9 mouse cellular contexts compared by ENCODE assay signal in genomic region chr19:16872331-16873180, GRCm38 (mm10). TPM values are rescaled to one million over a fixed set of nuclear protein-coding genes. Genes with fewer than 3 reads are reported as not detected.
A peak's percentile ranks its signal among the peaks of the same experiment; 100 is the strongest.
DNase-seq lines count a peak whose midpoint lies in the region; ATAC-seq and TF ChIP-seq lines count a peak whose summit lies in the region.
"Had no signal": no experiment of that assay in that cellular context is flagged by ENCODE, and none has a peak within 500 bp of the region (broad histone marks: within the 10 kb centered on the region; RNA-seq: fewer than 3 reads in every experiment).

No protein-coding gene starts in this region.

- peaks cover 95% of the 10 kb centered on the region for H3K27me3 ChIP-seq in embryonic facial prominence, embryonic 15.5 days
- H3K27me3 ChIP-seq in hindbrain, embryonic 16.5 days (replicated peaks; ENCODE audit: control insufficient read depth, insufficient read depth, low read length) = peaks cover 66% of the 10 kb centered on the region
- H3K27me3 ChIP-seq in stomach, postnatal 0 days (ENCODE audit: control insufficient read depth, insufficient read depth, low read length) = peaks cover 42% of the 10 kb centered on the region

- H3K9ac ChIP-seq in embryonic facial prominence, embryonic 15.5 days = no peak overlapping the region
- peak overlapping the region; percentile 62 for H3K9ac ChIP-seq in hindbrain, embryonic 16.5 days (ENCODE audit: low read depth, low read length)
- H3K9ac ChIP-seq in stomach, postnatal 0 days (ENCODE audit: low read length) = no peak overlapping the region

- WGBS in embryonic facial prominence, embryonic 15.5 days = under 1% methylated on average over 85 of the region's 88 CpGs
- WGBS in hindbrain, embryonic 16.5 days = under 1% methylated on average over 66 of the region's 88 CpGs
- WGBS in stomach, postnatal 0 days = 1% methylated on average over 42 of the region's 88 CpGs

- no peaks in the 10 kb centered on the region for H3K9me3 ChIP-seq in embryonic facial prominence, embryonic 15.5 days (replicated peaks)
- H3K9me3 ChIP-seq in hindbrain, embryonic 16.5 days (ENCODE audit: control insufficient read depth, low read length) = no peaks in the 10 kb centered on the region
- H3K9me3 ChIP-seq in stomach, postnatal 0 days (ENCODE audit: control insufficient read depth, low read length) = no peaks in the 10 kb centered on the region

- TF ChIP-seq CTCF in stomach, postnatal 0 days (IDR thresholded peaks at IDR 0.05; ENCODE audit: low read depth) = no peak

- peaks cover 57% of the 10 kb centered on the region for H3K4me1 ChIP-seq in embryonic facial prominence, embryonic 15.5 days
- peaks cover 29% of the 10 kb centered on the region for H3K4me1 ChIP-seq in hindbrain, embryonic 16.5 days (ENCODE audit: control insufficient read depth, insufficient read depth, low read depth, low read length)
- H3K4me1 ChIP-seq in stomach, postnatal 0 days (replicated peaks; ENCODE audit: control insufficient read depth, insufficient read depth) = peaks cover 3% of the 10 kb centered on the region; the same call in 1 of the 2 replicates

- ATAC-seq in embryonic facial prominence, embryonic 15.5 days (ENCODE audit: insufficient number of reproducible peaks, low FRiP score, low TSS enrichment, low read depth) = 0 out of 2 replicates have a peak, but pooled peaks have one; percentile 15
- ATAC-seq in hindbrain, embryonic 16.5 days = peak; percentile 59
- ATAC-seq in stomach, postnatal 0 days (ENCODE audit: low FRiP score, low TSS enrichment) = 0 out of 2 replicates have a peak, but pooled peaks have one; percentile 29
- no peak for ATAC-seq in erythroid progenitor cell, adult 5-6 weeks (replicated peaks; ENCODE audit: low FRiP score, poor library complexity, severe bottlenecking)

- DNase-seq in left cerebral cortex, adult 18-20 months (ENCODE audit: low spot score in 2 of 2) = peak; percentile 18 to 40
- DNase-seq in left cerebral cortex, adult 11 months (ENCODE audit: low spot score) = no peak
- peak; percentile 1 for DNase-seq in T-cell, adult 2 months (ENCODE audit: low spot score)
- peak; percentile 31 for DNase-seq in mesoderm, embryonic 11.5 days (ENCODE audit: low read depth, low spot score)
- peak; percentile 22 for DNase-seq in stomach, postnatal 0 days (ENCODE audit: low spot score)

- no peak overlapping the region for H3K27ac ChIP-seq in embryonic facial prominence, embryonic 15.5 days (replicated peaks)
- H3K27ac ChIP-seq in hindbrain, embryonic 16.5 days (ENCODE audit: low read depth, low read length) = no peak overlapping the region
- no peak overlapping the region for H3K27ac ChIP-seq in stomach, postnatal 0 days (replicated peaks)

- peak overlapping the region; percentile 43 for H3K4me3 ChIP-seq in embryonic facial prominence, embryonic 15.5 days (replicated peaks)
- H3K4me3 ChIP-seq in hindbrain, embryonic 16.5 days (ENCODE audit: low read length) = peak overlapping the region; percentile 50
- H3K4me3 ChIP-seq in stomach, postnatal 0 days (ENCODE audit: low read depth, low read length) = peak overlapping the region; percentile 39

- H3K4me2 ChIP-seq in embryonic facial prominence, embryonic 15.5 days (replicated peaks) = peak overlapping the region; percentile 80
- peak overlapping the region; percentile 84 for H3K4me2 ChIP-seq in hindbrain, embryonic 16.5 days (ENCODE audit: low read length)
- H3K4me2 ChIP-seq in stomach, postnatal 0 days (replicated peaks; ENCODE audit: low read depth) = peak overlapping the region; percentile 68

- no peaks in the 10 kb centered on the region for H3K36me3 ChIP-seq in embryonic facial prominence, embryonic 15.5 days
- no peaks in the 10 kb centered on the region for H3K36me3 ChIP-seq in hindbrain, embryonic 16.5 days (ENCODE audit: control insufficient read depth, insufficient read depth, low read length)
- H3K36me3 ChIP-seq in stomach, postnatal 0 days (ENCODE audit: control insufficient read depth, insufficient read depth, low read length) = no peaks in the 10 kb centered on the region

- no peak for TF ChIP-seq EP300 in stomach, postnatal 0 days (optimal IDR thresholded peaks at IDR 0.05)

RNA-seq across cellular contexts. Expression of gene Foxb2, which starts 1.0 kb away (rescaled TPM):
- not detected for total RNA-seq in left cerebral cortex, adult 18-20 months (2021)
- 0.15 and 0.18 TPM in 2 replicates for polyA plus RNA-seq in embryonic facial prominence, embryonic 15.5 days (2015; fragmentation: Nextera tagmentation; extraction: Ambion mirVana)
- polyA plus RNA-seq in hindbrain, embryonic 16.5 days (2015; fragmentation: Nextera tagmentation; extraction: Ambion mirVana) = 0.74 and 1.1 TPM in 2 replicates
- polyA plus RNA-seq in stomach, postnatal 0 days (2015; fragmentation: Nextera tagmentation; extraction: Ambion mirVana) = not detected in 2 replicates
- not detected in 2 replicates for total RNA-seq in erythroid progenitor cell, adult 5-6 weeks (2015; ENCODE audit: low replicate concordance)
- not detected in 2 replicates for total RNA-seq in erythroid progenitor cell, adult 5-6 weeks (2017; ENCODE audit: low replicate concordance)
- total RNA-seq: left cerebral cortex, postnatal 25 days had no signal
